Mouse (Mus musculus): Measurements from ENCODE around the gene Macrod2.

The Macrod2 gene

GRCm38 (mm10) chr2:140570874-140571273 lies 175.8 kb downstream of the Macrod2 start:
- no peak for DNase-seq (ENCODE audit: low read depth, low spot score)

- no peak for DNase-seq (ENCODE audit: low read depth, low spot score)
These were observed 197.6 kb downstream of the Macrod2 start for GRCm38 (mm10) chr2:140592537-140593261.

GRCm38 (mm10) chr2:140596906-140597305 lies 201.8 kb downstream of the Macrod2 start:
- DNase-seq (ENCODE audit: low read depth, low spot score): no peak

GRCm38 (mm10) chr2:140615451-140615850 lies 220.3 kb downstream of the Macrod2 start:
- no peak for DNase-seq (ENCODE audit: low read depth, low spot score)

GRCm38 (mm10) chr2:140621730-140622337 lies 226.7 kb downstream of the Macrod2 start:
- no peak for DNase-seq (ENCODE audit: low read depth, low spot score)

- no peak for DNase-seq (ENCODE audit: low read depth, low spot score)
These were observed 258.4 kb downstream of the Macrod2 start for GRCm38 (mm10) chr2:140653481-140653880.

GRCm38 (mm10) chr2:140653978-140654377 lies 258.9 kb downstream of the Macrod2 start:
- DNase-seq (ENCODE audit: low read depth, low spot score): no peak

GRCm38 (mm10) chr2:140662673-140663072 lies 267.6 kb downstream of the Macrod2 start:
- DNase-seq (ENCODE audit: low read depth, low spot score): no peak

- DNase-seq (ENCODE audit: low read depth, low spot score): no peak
These were observed 269.3 kb downstream of the Macrod2 start for GRCm38 (mm10) chr2:140664381-140664780.

- DNase-seq (ENCODE audit: low read depth, low spot score): no peak
These were observed 271.7 kb downstream of the Macrod2 start for GRCm38 (mm10) chr2:140666846-140667245.

GRCm38 (mm10) chr2:140667261-140668047 lies 272.3 kb downstream of the Macrod2 start:
- DNase-seq (ENCODE audit: low read depth, low spot score): no peak

GRCm38 (mm10) chr2:140668311-140668710 lies 273.2 kb downstream of the Macrod2 start:
- DNase-seq (ENCODE audit: low read depth, low spot score): no peak

GRCm38 (mm10) chr2:140669081-140669480 lies 274.0 kb downstream of the Macrod2 start:
- no peak for DNase-seq (ENCODE audit: low read depth, low spot score)

- DNase-seq (ENCODE audit: low read depth, low spot score): no peak
These were observed 274.7 kb downstream of the Macrod2 start for GRCm38 (mm10) chr2:140669786-140670185.

GRCm38 (mm10) chr2:140670457-140670856 lies 275.3 kb downstream of the Macrod2 start:
- DNase-seq (ENCODE audit: low read depth, low spot score): no peak

- no peak for DNase-seq (ENCODE audit: low read depth, low spot score)
These were observed 276.0 kb downstream of the Macrod2 start, which contains the start of gene Flrt3 for GRCm38 (mm10) chr2:140670963-140671702. TSS of gene Flrt3 (minus strand) at chr2:140671469.

GRCm38 (mm10) chr2:140673466-140673865 lies 278.4 kb downstream of the Macrod2 start:
- no peak for DNase-seq (ENCODE audit: low read depth, low spot score)

- no peak for DNase-seq (ENCODE audit: low read depth, low spot score)
These were observed 281.6 kb downstream of the Macrod2 start for GRCm38 (mm10) chr2:140676728-140677127.

GRCm38 (mm10) chr2:140690906-140691305 lies 295.8 kb downstream of the Macrod2 start:
- DNase-seq (ENCODE audit: low read depth, low spot score): no peak

GRCm38 (mm10) chr2:140691403-140691802 lies 296.3 kb downstream of the Macrod2 start:
- no peak for DNase-seq (ENCODE audit: low read depth, low spot score)

- no peak for DNase-seq (ENCODE audit: low read depth, low spot score)
These were observed 297.4 kb downstream of the Macrod2 start for GRCm38 (mm10) chr2:140692461-140692860.

GRCm38 (mm10) chr2:140693845-140694244 lies 298.7 kb downstream of the Macrod2 start:
- DNase-seq (ENCODE audit: low read depth, low spot score): no peak
